ENCODE assay signal across 8 mouse cellular contexts in the genomic region with DNA sequence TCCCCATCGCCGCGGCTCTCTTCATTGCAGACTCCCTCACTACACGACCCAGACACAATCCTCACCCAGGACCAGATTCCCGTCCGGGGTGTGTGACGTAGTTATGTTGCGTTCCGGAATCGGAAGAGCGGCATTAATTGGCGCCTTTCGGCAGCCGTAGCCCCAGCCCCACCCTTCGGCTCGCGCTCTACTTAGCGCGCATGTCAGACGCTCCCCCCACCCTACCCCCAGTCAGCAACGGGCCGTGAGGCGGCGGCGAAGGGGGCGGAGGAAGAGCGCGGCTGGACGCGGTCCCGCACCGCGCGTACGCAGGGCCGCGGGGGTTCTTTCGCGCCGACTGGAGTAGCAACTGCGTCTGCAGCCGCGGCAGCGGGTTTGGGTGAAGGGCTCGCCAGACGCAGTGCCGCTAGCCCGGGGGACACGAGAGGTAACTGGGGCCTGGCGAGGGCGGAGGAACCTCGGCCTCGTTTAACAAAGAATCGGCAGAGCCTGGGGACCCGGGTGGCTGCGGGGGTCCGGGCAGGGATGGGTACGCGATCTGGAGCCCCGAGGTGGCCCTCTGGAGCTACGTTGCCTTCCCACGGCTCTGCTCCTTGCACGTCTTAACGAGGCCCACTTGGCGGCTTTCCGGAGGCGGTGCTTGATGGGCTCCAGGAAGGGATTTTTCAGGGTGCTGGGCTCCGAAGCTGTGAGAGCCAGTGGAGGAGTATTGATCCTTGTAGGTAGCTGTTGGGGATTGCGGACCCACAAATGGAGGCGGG. TPM values are rescaled to one million over a fixed set of nuclear protein-coding genes. Genes with fewer than 3 reads are reported as not detected.
DNase-seq lines count a peak whose midpoint lies in the region; ATAC-seq lines count a peak whose summit lies in the region.

Ddx42 (plus strand) TSS at position 197 of the 761 bp plus-strand sequence.

- H3K4me2 ChIP-seq in hindbrain, embryonic 12.5 days (replicated peaks) = peak within 1 kb of the TSS; percentile 57

- H3K27ac ChIP-seq in hindbrain, embryonic 12.5 days = peak within 1 kb of the TSS; percentile 95

- ATAC-seq in hindbrain, embryonic 12.5 days (ENCODE audit: low FRiP score) = peak; percentile 95

- H3K36me3 ChIP-seq in hindbrain, embryonic 12.5 days = peaks cover 15% of the 10 kb centered on the region

- peak; percentile 97 for DNase-seq in NIH3T3 (ENCODE audit: low read depth)
- DNase-seq in cerebellum, postnatal 10 days = peak; percentile 96 to 97
- peak; percentile 92 to 94 for DNase-seq in frontal cortex, postnatal 10 days (ENCODE audit: low spot score in 2 of 2)
- peak; percentile 90 to 96 for DNase-seq in layer of hippocampus, postnatal 14 days (ENCODE audit: low spot score in 2 of 2)
- peak; percentile 91 for DNase-seq in lung, postnatal 14 days
- peak; percentile 92 for DNase-seq in retina, adult 2 months (ENCODE audit: low read depth, low spot score)
- DNase-seq in thymus, postnatal 36 days = peak; percentile 86 to 92

- peaks cover 33% of the 10 kb centered on the region for H3K4me1 ChIP-seq in hindbrain, embryonic 12.5 days

- peak within 1 kb of the TSS; percentile 93 for H3K4me3 ChIP-seq in hindbrain, embryonic 12.5 days

- no peaks in the 10 kb centered on the region for H3K9me3 ChIP-seq in hindbrain, embryonic 12.5 days (replicated peaks)

- H3K9ac ChIP-seq in hindbrain, embryonic 12.5 days = peak within 1 kb of the TSS; percentile 87

- H3K27me3 ChIP-seq in hindbrain, embryonic 12.5 days = no peaks in the 10 kb centered on the region

- WGBS in hindbrain, embryonic 12.5 days = under 1% methylated on average over 70 of the region's 70 CpGs

RNA-seq across cellular contexts. Expression of gene Ddx42, which starts in this region (rescaled TPM):
- 111 and 117 TPM in 2 replicates for polyA plus RNA-seq in hindbrain, embryonic 12.5 days (2016; fragmentation: Nextera tagmentation; extraction: Ambion mirVana)
- total RNA-seq in layer of hippocampus, postnatal 14 days (2021) = 10 to 100 TPM; 67.4 to 67.8 TPM

Comparison
In these comparisons a context has a peak if more than half of its experiments do, and no peak if none do; other contexts are left out.
1. Peak in every context shown above with its lines: DNase-seq, ATAC-seq, H3K4me3 ChIP-seq and H3K27ac ChIP-seq.